Mouse (Mus musculus) megakaryocyte, embryonic 14.5 days (primary cell): ENCODE measurements at regions not wholly inside any gene's neighbourhood (a gene's known extent, or its start where the extent isn't known, plus 50 kb on each side); places are given as distances from the start of the nearest gene placed in this dataset.

Experiments
- H3K27me3 ChIP-seq: replicated peaks from 2 replicates; pipeline ENCODE3; 2012; ENCODE audit warnings: inconsistent platforms
- H3K36me3 ChIP-seq: replicated peaks from 2 replicates; pipeline ENCODE3; 2012; ENCODE audit warnings: low read length, inconsistent platforms, mixed read lengths
- H3K4me1 ChIP-seq: 2 replicates; pipeline ENCODE4 v1.6.1; 2012; ENCODE audit warnings: inconsistent platforms
- H3K4me3 ChIP-seq: replicated peaks from 2 replicates; pipeline ENCODE3; 2012; ENCODE audit warnings: moderate library complexity, mild to moderate bottlenecking, inconsistent platforms
- H3K9me3 ChIP-seq: 2 replicates; pipeline ENCODE4 v1.6.1; 2012; ENCODE audit warnings: inconsistent platforms
- FLI1 ChIP-seq: IDR thresholded peaks from 2 replicates; pipeline ENCODE4 v1.6.1; 2012; ENCODE audit warnings: low read length, inconsistent platforms, mixed read lengths
- GATA1 ChIP-seq: IDR thresholded peaks from 3 replicates; pipeline ENCODE4 v1.6.1; 2012; ENCODE audit warnings: mixed read lengths, low read length, inconsistent platforms, borderline replicate concordance

DNA sequence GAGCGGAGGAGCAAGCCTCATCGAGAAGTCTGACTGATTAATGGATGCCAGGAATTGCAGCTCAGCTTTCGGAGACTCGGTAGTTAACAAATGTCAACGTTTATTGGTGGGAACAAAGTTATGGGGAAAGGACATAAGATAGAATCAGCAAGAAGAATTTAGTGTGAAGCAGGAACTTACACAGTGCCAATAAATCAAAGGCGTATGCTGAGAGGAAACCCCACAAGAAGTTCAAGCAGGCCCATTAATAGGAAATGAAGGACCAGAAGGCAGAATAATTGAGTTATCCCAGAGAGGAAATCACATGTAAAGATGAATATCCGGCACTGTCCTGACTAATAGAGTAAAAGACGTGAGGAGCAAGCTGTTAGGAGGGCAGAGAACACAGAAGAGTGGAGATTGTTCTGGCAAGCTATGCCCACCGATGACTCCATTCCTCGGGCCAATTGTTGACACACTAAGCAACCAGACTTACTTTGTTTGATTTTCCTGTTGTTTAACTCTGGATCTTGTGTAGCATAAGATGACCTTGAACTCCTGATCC lies 293.4 kb upstream of the Pabpc6 start:
- Histone ChIP-seq H3K36me3 (no peaks in the 10 kb centered on the region), H3K4me1 (peaks cover 8% of the 10 kb centered on the region), H3K27me3 (no peaks in the 10 kb centered on the region), H3K9me3 (peaks cover 23% of the 10 kb centered on the region), H3K4me3 (no peak overlapping the region)
- no peak for TF ChIP-seq GATA1
- TF ChIP-seq FLI1 = no peak

- Histone ChIP-seq H3K4me3 (peak overlapping the region; percentile 9), H3K27me3 (no peaks in the 10 kb centered on the region), H3K4me1 (no peaks in the 10 kb centered on the region), H3K36me3 (no peaks in the 10 kb centered on the region), H3K9me3 (peaks cover 62% of the 10 kb centered on the region)
- TF ChIP-seq FLI1 = no peak
- no peak for TF ChIP-seq GATA1
Observed at GRCm38 (mm10) chr17:9948985-9949667, 279.6 kb upstream of the Pabpc6 start.

GRCm38 (mm10) chr17:9947609-9948008 lies 278.1 kb upstream of the Pabpc6 start:
- TF ChIP-seq FLI1 = no peak
- no peak for TF ChIP-seq GATA1
- H3K4me3 ChIP-seq = no peak overlapping the region
- H3K4me1 ChIP-seq = no peaks in the 10 kb centered on the region
- peaks cover 60% of the 10 kb centered on the region for H3K9me3 ChIP-seq
- no peaks in the 10 kb centered on the region for H3K36me3 ChIP-seq
- H3K27me3 ChIP-seq = no peaks in the 10 kb centered on the region

DNA sequence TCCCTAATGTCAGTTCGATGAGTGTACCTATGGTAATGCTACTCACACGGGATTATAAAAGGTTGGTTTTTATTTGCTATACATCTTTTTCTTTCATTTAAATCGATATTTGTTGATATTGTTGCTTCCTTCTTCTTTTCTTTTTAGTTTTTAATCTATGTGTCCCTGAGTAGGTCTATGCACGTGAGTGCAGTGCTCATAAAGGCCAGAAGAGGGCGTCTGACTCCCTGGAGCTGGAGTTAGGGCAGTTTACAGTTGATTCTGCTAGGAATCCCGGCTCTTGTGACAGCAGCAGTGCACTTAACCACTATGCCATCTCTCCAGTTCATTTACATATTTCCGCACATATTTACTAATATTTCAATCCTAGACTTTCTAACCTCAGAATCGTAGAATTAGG lies 275.0 kb upstream of the Pabpc6 start:
- Histone ChIP-seq H3K9me3 (peaks cover 45% of the 10 kb centered on the region), H3K27me3 (no peaks in the 10 kb centered on the region)
- TF ChIP-seq FLI1 (no peak), GATA1 (no peak)

GRCm38 (mm10) chr17:9942171-9942570 lies 272.7 kb upstream of the Pabpc6 start:
- 0 out of 2 replicates have a peak, but pooled peaks cover 4% of the 10 kb centered on the region for H3K4me1 ChIP-seq
- no peaks in the 10 kb centered on the region for H3K27me3 ChIP-seq
- TF ChIP-seq GATA1 = no peak
- no peak for TF ChIP-seq FLI1
- no peak overlapping the region for H3K4me3 ChIP-seq
- H3K9me3 ChIP-seq = peaks cover 31% of the 10 kb centered on the region
- no peaks in the 10 kb centered on the region for H3K36me3 ChIP-seq

More for the DNA sequence above, 275.0 kb upstream of the Pabpc6 start:
- H3K4me1 ChIP-seq = 0 out of 2 replicates have a peak, but pooled peaks cover 4% of the 10 kb centered on the region
- H3K4me3 ChIP-seq = no peak overlapping the region
- no peaks in the 10 kb centered on the region for H3K36me3 ChIP-seq

- H3K9me3 ChIP-seq = peaks cover 31% of the 10 kb centered on the region
- H3K27me3 ChIP-seq = peaks cover 2% of the 10 kb centered on the region
- H3K4me1 ChIP-seq = 0 out of 2 replicates have a peak, but pooled peaks cover 4% of the 10 kb centered on the region
- no peak overlapping the region for H3K4me3 ChIP-seq
- TF ChIP-seq FLI1 (no peak), GATA1 (no peak)
- H3K36me3 ChIP-seq = no peaks in the 10 kb centered on the region
Observed at GRCm38 (mm10) chr17:9939576-9939975, 270.1 kb upstream of the Pabpc6 start.

GRCm38 (mm10) chr17:9938426-9938825 lies 268.9 kb upstream of the Pabpc6 start:
- TF ChIP-seq GATA1 (no peak), FLI1 (no peak)
- H3K36me3 ChIP-seq = no peaks in the 10 kb centered on the region
- H3K4me1 ChIP-seq = 0 out of 2 replicates have a peak, but pooled peaks cover 4% of the 10 kb centered on the region

DNA sequence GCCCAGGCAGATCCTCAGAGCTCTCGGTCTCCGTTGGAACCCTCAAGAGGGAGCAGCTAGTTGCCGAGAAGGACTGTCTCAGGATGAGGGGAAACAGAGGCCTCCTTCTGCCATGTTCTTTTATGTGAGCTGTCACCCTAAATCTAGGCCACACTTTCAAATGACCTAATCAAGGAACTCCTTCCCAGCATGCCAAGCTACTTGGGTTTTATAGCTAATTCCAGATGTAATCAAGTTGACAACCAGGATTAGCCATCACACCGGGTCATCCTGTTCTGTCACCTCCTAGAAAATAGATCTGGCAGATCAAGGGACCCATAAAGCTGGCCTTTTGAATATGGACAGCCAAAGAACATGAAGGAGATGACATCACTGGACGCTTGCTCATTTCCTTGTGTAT lies 267.7 kb upstream of the Pabpc6 start:
- H3K4me1 ChIP-seq = 0 out of 2 replicates have a peak, but pooled peaks cover 4% of the 10 kb centered on the region
- peaks cover 2% of the 10 kb centered on the region for H3K27me3 ChIP-seq
- no peak overlapping the region for H3K4me3 ChIP-seq
- no peak for TF ChIP-seq FLI1
- TF ChIP-seq GATA1 = no peak
- no peaks in the 10 kb centered on the region for H3K36me3 ChIP-seq
- peaks cover 33% of the 10 kb centered on the region for H3K9me3 ChIP-seq

More at GRCm38 (mm10) chr17:9938426-9938825, 268.9 kb upstream of the Pabpc6 start:
- Histone ChIP-seq H3K4me3 (no peak overlapping the region), H3K9me3 (peaks cover 33% of the 10 kb centered on the region), H3K27me3 (peaks cover 2% of the 10 kb centered on the region)

DNA sequence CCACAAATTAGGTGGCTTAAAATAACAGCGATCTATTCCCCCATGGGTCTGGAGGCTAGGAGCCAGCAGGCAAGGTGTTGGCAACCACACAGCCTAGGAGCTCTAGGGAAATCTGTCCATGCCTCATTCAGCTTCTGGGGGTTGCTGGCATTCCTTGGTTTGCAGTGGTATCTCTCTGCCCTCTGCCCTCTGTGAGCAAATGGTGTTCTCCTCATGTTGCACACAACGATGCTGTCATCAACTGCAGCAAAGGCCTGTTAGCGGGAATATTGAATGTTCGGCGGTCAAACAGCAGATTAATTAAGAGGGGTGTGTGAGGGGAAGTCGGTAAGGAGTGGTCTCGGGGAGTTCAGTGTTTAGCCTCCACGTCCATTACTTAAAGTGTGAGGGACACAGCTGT lies 262.7 kb upstream of the Pabpc6 start:
- no peak for TF ChIP-seq FLI1
- TF ChIP-seq GATA1 = no peak
- Histone ChIP-seq H3K36me3 (no peaks in the 10 kb centered on the region), H3K9me3 (peaks cover 57% of the 10 kb centered on the region), H3K4me3 (no peak overlapping the region), H3K27me3 (peaks cover 2% of the 10 kb centered on the region), H3K4me1 (no peaks in the 10 kb centered on the region; the same call in 1 of the 2 replicates)

DNA sequence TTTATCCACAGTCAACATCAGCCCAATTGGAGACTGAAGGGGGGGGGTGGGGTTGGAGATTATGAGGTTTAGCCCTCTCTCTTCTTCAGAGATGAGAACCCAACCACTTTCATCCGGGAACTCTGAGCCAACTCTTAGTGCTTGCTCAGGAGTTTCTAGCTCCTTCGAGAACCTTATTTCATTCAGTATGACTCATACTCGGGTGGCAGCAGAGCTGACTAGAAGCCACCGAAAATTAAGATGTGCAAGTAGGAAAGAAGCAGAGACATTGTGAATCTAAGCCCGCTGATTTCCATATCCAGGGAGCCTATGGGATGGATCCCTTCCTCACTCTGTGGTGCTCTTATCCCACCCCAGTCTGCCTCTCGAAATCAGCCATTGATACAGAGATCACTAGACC lies 262.0 kb upstream of the Pabpc6 start:
- no peaks in the 10 kb centered on the region for H3K27me3 ChIP-seq
- TF ChIP-seq FLI1 (no peak), GATA1 (no peak)

More for the DNA sequence above, 262.0 kb upstream of the Pabpc6 start:
- H3K4me1 ChIP-seq = no peaks in the 10 kb centered on the region; the same call in 1 of the 2 replicates
- no peak overlapping the region for H3K4me3 ChIP-seq
- H3K9me3 ChIP-seq = peaks cover 55% of the 10 kb centered on the region
- H3K36me3 ChIP-seq = no peaks in the 10 kb centered on the region
